In the genomic region with DNA sequence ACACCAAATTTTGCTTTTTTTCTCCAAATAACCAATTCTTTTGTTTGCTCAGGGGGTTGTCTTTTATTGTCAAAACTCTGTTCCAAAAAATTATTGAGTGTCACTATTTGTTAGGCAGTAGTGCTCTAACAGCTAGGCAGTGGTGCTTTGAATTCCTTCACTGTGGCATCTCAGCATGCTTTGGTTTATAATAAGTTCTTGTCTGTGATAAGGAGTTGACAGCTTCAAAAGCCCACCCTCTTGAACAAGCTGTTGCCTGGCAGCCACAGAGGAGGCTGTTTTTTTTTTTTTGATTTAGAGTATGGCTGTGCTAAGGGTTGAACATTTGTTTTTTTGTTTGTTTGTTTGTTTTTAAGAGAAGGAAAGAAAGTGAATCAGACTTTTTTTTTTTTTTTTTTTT, we compare ENCODE assay signal across 18 mouse cellular contexts.
DNase-seq lines count a peak whose midpoint lies in the region; ATAC-seq and TF ChIP-seq lines count a peak whose summit lies in the region.
"Had no signal": no experiment of that assay in that cellular context is flagged by ENCODE, and none has a peak within 500 bp of the region (broad histone marks: within the 10 kb centered on the region; RNA-seq: fewer than 3 reads in every experiment).

No protein-coding gene starts in this region.

- TF ChIP-seq CTCF in heart, postnatal 0 days (IDR thresholded peaks at IDR 0.05; ENCODE audit: low read depth), result no peak

- peaks cover 24% of the 10 kb centered on the region for H3K4me1 ChIP-seq in heart, embryonic 10.5 days
- H3K4me1 ChIP-seq in lung, embryonic 15.5 days, result peaks cover 27% of the 10 kb centered on the region
- peaks cover 30% of the 10 kb centered on the region for H3K4me1 ChIP-seq in heart, postnatal 0 days (ENCODE audit: control insufficient read depth, insufficient read depth)
- no peaks in the 10 kb centered on the region; the same call in 1 of the 2 replicates for H3K4me1 ChIP-seq in liver, embryonic 11.5 days (replicated peaks; ENCODE audit: control insufficient read depth, insufficient read depth, low read length)
- H3K4me1 ChIP-seq: hindbrain, embryonic 15.5 days had no signal

- no peaks in the 10 kb centered on the region for H3K36me3 ChIP-seq in heart, embryonic 10.5 days
- no peaks in the 10 kb centered on the region for H3K36me3 ChIP-seq in lung, embryonic 15.5 days
- no peaks in the 10 kb centered on the region for H3K36me3 ChIP-seq in heart, postnatal 0 days (replicated peaks; ENCODE audit: control insufficient read depth, insufficient read depth, low read length)
- no peaks in the 10 kb centered on the region for H3K36me3 ChIP-seq in liver, embryonic 11.5 days (ENCODE audit: control insufficient read depth, insufficient read depth, low read length)
- H3K36me3 ChIP-seq: hindbrain, embryonic 15.5 days had no signal

- H3K27me3 ChIP-seq in heart, embryonic 10.5 days (ENCODE audit: insufficient read depth, poor library complexity, severe bottlenecking), result no peaks in the 10 kb centered on the region
- H3K27me3 ChIP-seq in lung, embryonic 15.5 days, result no peaks in the 10 kb centered on the region
- no peaks in the 10 kb centered on the region for H3K27me3 ChIP-seq in heart, postnatal 0 days (ENCODE audit: control insufficient read depth, insufficient read depth, low read length)
- no peaks in the 10 kb centered on the region for H3K27me3 ChIP-seq in liver, embryonic 11.5 days (replicated peaks; ENCODE audit: control insufficient read depth, insufficient read depth, low read length)
- H3K27me3 ChIP-seq: hindbrain, embryonic 15.5 days had no signal

- no peak overlapping the region for H3K9ac ChIP-seq in lung, embryonic 15.5 days
- no peak overlapping the region for H3K9ac ChIP-seq in heart, postnatal 0 days (replicated peaks; ENCODE audit: low read depth, low read length)
- H3K9ac ChIP-seq in liver, embryonic 11.5 days (ENCODE audit: low read depth, low read length), result no peak overlapping the region
- H3K9ac ChIP-seq: hindbrain, embryonic 15.5 days had no signal

- peak; percentile 80 for DNase-seq in heart, embryonic 10.5 days (ENCODE audit: low spot score)
- no peak for DNase-seq in heart, adult 8-10 months (ENCODE audit: low spot score)
- DNase-seq in lung, postnatal 14 days, result no peak
- peak; percentile 20 for DNase-seq in brain, embryonic 18.5 days (ENCODE audit: low read depth, low spot score)
- peak; percentile 82 for DNase-seq in heart, postnatal 0 days (ENCODE audit: low spot score)
- no peak for DNase-seq in liver, embryonic 11.5 days (ENCODE audit: low spot score)
- DNase-seq: cerebellum, adult 11-12 months; gastrocnemius, postnatal 36 days; kidney, adult 11 months; kidney, postnatal 10 days; lung, adult 2 months; right cerebral cortex, postnatal 14 days; thymus, postnatal 4 days had no signal

- H3K9me3 ChIP-seq in heart, embryonic 10.5 days, result no peaks in the 10 kb centered on the region
- H3K9me3 ChIP-seq in lung, embryonic 15.5 days, result no peaks in the 10 kb centered on the region
- no peaks in the 10 kb centered on the region for H3K9me3 ChIP-seq in heart, postnatal 0 days (replicated peaks; ENCODE audit: control insufficient read depth, low read length)
- H3K9me3 ChIP-seq in liver, embryonic 11.5 days (ENCODE audit: control insufficient read depth, low read length), result no peaks in the 10 kb centered on the region
- H3K9me3 ChIP-seq: hindbrain, embryonic 15.5 days had no signal

- no peak overlapping the region for H3K4me3 ChIP-seq in heart, embryonic 10.5 days
- H3K4me3 ChIP-seq in lung, embryonic 15.5 days, result no peak overlapping the region
- H3K4me3 ChIP-seq in heart, postnatal 0 days (ENCODE audit: low read depth, low read length), result no peak overlapping the region
- H3K4me3 ChIP-seq in liver, embryonic 11.5 days (ENCODE audit: low read depth, low read length), result no peak overlapping the region
- H3K4me3 ChIP-seq: erythroblast, embryonic 14.5 days; hindbrain, embryonic 15.5 days; left cerebral cortex, adult 2 months; myocyte had no signal

- peak overlapping the region; percentile 74; the same call in 1 of the 2 replicates for H3K27ac ChIP-seq in heart, embryonic 10.5 days
- H3K27ac ChIP-seq in lung, embryonic 15.5 days, result peak overlapping the region; percentile 70
- peak overlapping the region; percentile 84 for H3K27ac ChIP-seq in heart, postnatal 0 days (ENCODE audit: low read depth)
- H3K27ac ChIP-seq in liver, embryonic 11.5 days (ENCODE audit: low read depth, low read length), result no peak overlapping the region
- H3K27ac ChIP-seq: hindbrain, embryonic 15.5 days; left cerebral cortex, adult 2 months had no signal

- TF ChIP-seq EP300 in heart, postnatal 0 days (IDR thresholded peaks at IDR 0.05; ENCODE audit: low read depth), result peak; percentile 65; the same call in 1 of the 2 replicates

- ATAC-seq in lung, embryonic 15.5 days (ENCODE audit: borderline replicate concordance, extremely low read depth, low FRiP score, low TSS enrichment), result peak; percentile 56; the same call in 1 of the 2 replicates
- ATAC-seq in heart, postnatal 0 days (ENCODE audit: insufficient read depth, low read depth), result peak; percentile 93
- ATAC-seq in liver, embryonic 11.5 days (replicated peaks; ENCODE audit: low FRiP score), result no peak

- no peak overlapping the region for H3K4me2 ChIP-seq in lung, embryonic 15.5 days
- no peak overlapping the region for H3K4me2 ChIP-seq in heart, postnatal 0 days (ENCODE audit: low read depth, low read length)
- H3K4me2 ChIP-seq in liver, embryonic 11.5 days, result no peak overlapping the region
- H3K4me2 ChIP-seq: hindbrain, embryonic 15.5 days had no signal

Comparison
In these comparisons a context has a peak if more than half of its experiments do, and no peak if none do; other contexts are left out.
1. DNase-seq: peak in heart, embryonic 10.5 days (single experiment), brain, embryonic 18.5 days (single experiment) and heart, postnatal 0 days (single experiment); none in heart, adult 8-10 months (single experiment), lung, postnatal 14 days (single experiment) and liver, embryonic 11.5 days (single experiment).